Mouse (Mus musculus) embryonic facial prominence, embryonic 11.5 days (tissue): ENCODE measurements around the gene Ndufs3. TPM values are rescaled to one million over a fixed set of nuclear protein-coding genes. Genes with fewer than 3 reads are reported as not detected.

ENCODE experiments used
- ATAC-seq: fragments of 200-750 bp; cut with Nextera tagmentation; replicated peaks from 2 replicates; pipeline ENCODE4 v1.8.0; 2017; ENCODE audit warnings: low read depth; ENCODE audit not compliant: insufficient number of reproducible peaks, low FRiP score, low TSS enrichment
- DNase-seq: peaks from one replicate; pipeline ENCODE4 v3.0.0-alpha.2; 2015; ENCODE audit warnings: low spot score
- H3K27ac ChIP-seq: fragments of 300-500 bp; sonication (generic); replicated peaks from 2 replicates; pipeline ENCODE4 v1.5.1; 2014; ENCODE audit warnings: mild to moderate bottlenecking, low read depth, low read length, control low read depth
- H3K27me3 ChIP-seq: fragments of 300-500 bp; sonication (generic); 2 replicates; pipeline ENCODE4 v1.6.1; 2014; ENCODE audit warnings: mild to moderate bottlenecking, low read length, moderate library complexity, mixed read lengths; ENCODE audit not compliant: control insufficient read depth, insufficient read depth
- H3K36me3 ChIP-seq: fragments of 300-500 bp; sonication (generic); replicated peaks from 2 replicates; pipeline ENCODE4 v1.6.1; 2014; ENCODE audit warnings: low read depth, mild to moderate bottlenecking, low read length, moderate library complexity, mixed read lengths; ENCODE audit not compliant: control insufficient read depth, insufficient read depth
- H3K4me1 ChIP-seq: fragments of 300-500 bp; sonication (generic); 2 replicates; pipeline ENCODE4 v1.6.1; 2014; ENCODE audit warnings: low read length, mixed read lengths; ENCODE audit not compliant: control insufficient read depth, insufficient read depth
- H3K4me2 ChIP-seq: fragments of 300-500 bp; sonication (generic); 2 replicates; pipeline ENCODE4 v1.6.1; 2014; ENCODE audit warnings: low read depth, mild to moderate bottlenecking, control low read depth, low read length, moderate library complexity
- H3K4me3 ChIP-seq: fragments of 300-500 bp; sonication (generic); 2 replicates; pipeline ENCODE4 v1.5.1; 2014; ENCODE audit warnings: low read depth, low read length, control low read depth
- H3K9ac ChIP-seq: fragments of 300-500 bp; sonication (generic); replicated peaks from 2 replicates; pipeline ENCODE4 v1.6.1; 2014; ENCODE audit warnings: mild to moderate bottlenecking, control low read depth, low read length
- H3K9me3 ChIP-seq: fragments of 300-500 bp; sonication (generic); replicated peaks from 2 replicates; pipeline ENCODE4 v1.6.1; 2016; ENCODE audit warnings: mild to moderate bottlenecking, low read length, inconsistent platforms, mixed read lengths; ENCODE audit not compliant: control insufficient read depth
- WGBS: fragments of 180-500 bp; shearing (Covaris S2); extraction: QIAGEN DNeasy Blood & Tissue Kit; methylation state at CpG from one replicate; pipeline ENCODE4 v1.1.7; 2014; 5-methylcytosine and 5-hydroxymethylcytosine counted together
- polyA plus RNA-seq: library from polyadenylated mRNA; unstranded; fragments of >200 nt; fragmentation: Nextera tagmentation; extraction: Ambion mirVana; gene quantifications from 2 replicates; pipeline ENCODE4 v1.2.1, GENCODE M21; 2014

The Ndufs3 gene
- polyA plus RNA-seq, 1 experiment from 2014 or later = 227 TPM

GRCm38 (mm10) chr2:90864184-90864583, 40.4 kb downstream of the Ndufs3 start:
- Histone ChIP-seq H3K4me1 (no peaks in the 10 kb centered on the region), H3K9me3 (no peaks in the 10 kb centered on the region), H3K4me3 (no peak overlapping the region), H3K4me2 (no peak overlapping the region), H3K27ac (no peak overlapping the region), H3K36me3 (peaks cover 2% of the 10 kb centered on the region), H3K9ac (no peak overlapping the region), H3K27me3 (no peaks in the 10 kb centered on the region)
- ATAC-seq (no peak), DNase-seq (no peak)

DNA sequence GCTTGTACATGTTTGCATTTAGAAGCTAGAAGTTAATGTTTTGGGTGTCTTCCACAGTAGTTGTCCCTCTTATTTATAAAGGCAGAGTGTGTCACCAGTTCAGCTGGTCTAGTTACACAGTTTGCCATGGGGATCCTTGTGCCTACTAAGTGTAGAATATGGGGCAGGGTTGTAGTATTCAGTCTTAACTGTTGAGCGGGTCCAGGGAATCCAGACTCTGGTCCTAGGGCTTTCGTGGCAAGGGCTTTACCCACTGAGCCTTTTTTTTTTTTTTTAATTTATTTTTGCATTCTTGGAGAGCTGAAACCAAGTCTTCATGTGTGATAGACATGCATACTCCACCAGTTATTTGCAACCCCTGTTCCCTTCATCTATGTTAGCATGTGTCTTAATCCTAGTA, 43.1 kb downstream of the Ndufs3 start:
- Histone ChIP-seq H3K4me1 (no peaks in the 10 kb centered on the region), H3K9me3 (no peaks in the 10 kb centered on the region), H3K4me2 (no peak overlapping the region), H3K27me3 (no peaks in the 10 kb centered on the region), H3K4me3 (no peak overlapping the region), H3K27ac (no peak overlapping the region), H3K36me3 (peaks cover 2% of the 10 kb centered on the region), H3K9ac (no peak overlapping the region)
- WGBS = 98% methylated on average over 2 of the region's 2 CpGs
- DNase-seq (no peak), ATAC-seq (no peak)

GRCm38 (mm10) chr2:90850401-90850800, 54.2 kb downstream of the Ndufs3 start:
- Histone ChIP-seq H3K27ac (no peak overlapping the region), H3K9me3 (no peaks in the 10 kb centered on the region), H3K4me3 (no peak overlapping the region), H3K9ac (no peak overlapping the region), H3K4me1 (no peaks in the 10 kb centered on the region), H3K4me2 (no peak overlapping the region), H3K36me3 (peaks cover 3% of the 10 kb centered on the region), H3K27me3 (no peaks in the 10 kb centered on the region)
- DNase-seq (no peak), ATAC-seq (no peak)
- 97% methylated on average over 1 of the region's 1 CpGs for WGBS

DNA sequence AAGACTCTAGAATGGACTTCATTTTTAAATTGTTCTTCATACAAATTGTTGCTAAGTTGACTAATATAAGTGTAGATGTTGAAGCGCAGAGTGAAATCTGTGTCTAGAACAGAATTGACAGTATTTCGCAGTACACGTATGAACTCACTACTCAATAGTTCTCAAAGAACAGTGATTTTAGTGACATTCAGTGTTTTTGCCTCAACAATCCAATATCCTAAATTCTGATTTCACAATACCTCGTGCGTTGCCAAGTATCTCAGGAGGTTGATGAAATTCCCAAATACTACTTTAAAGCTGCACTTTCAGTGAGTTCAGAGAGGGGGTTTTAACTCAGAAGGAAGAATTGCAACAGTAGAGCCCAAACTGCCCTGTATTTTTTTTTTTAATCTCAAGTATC, 56.3 kb downstream of the Ndufs3 start:
- no peaks in the 10 kb centered on the region for H3K4me1 ChIP-seq
- peak overlapping the region; percentile 84; the same call in 1 of the 2 replicates for H3K9ac ChIP-seq
- peak overlapping the region; percentile 64; the same call in 1 of the 2 replicates for H3K4me2 ChIP-seq
- no peak for ATAC-seq
- H3K9me3 ChIP-seq = no peaks in the 10 kb centered on the region
- DNase-seq = no peak
- no peak overlapping the region for H3K4me3 ChIP-seq
- H3K36me3 ChIP-seq = peaks cover 3% of the 10 kb centered on the region
- 89% methylated on average over 5 of the region's 5 CpGs for WGBS
- H3K27ac ChIP-seq = no peak overlapping the region
- no peaks in the 10 kb centered on the region for H3K27me3 ChIP-seq

- no peaks in the 10 kb centered on the region for H3K9me3 ChIP-seq
- peak overlapping the region; percentile 84 for H3K9ac ChIP-seq
- H3K4me2 ChIP-seq = peak overlapping the region; percentile 64
- H3K27ac ChIP-seq = peak overlapping the region; percentile 43; the same call in 1 of the 2 replicates
- WGBS = 2% methylated on average over 13 of the region's 13 CpGs
- no peaks in the 10 kb centered on the region for H3K4me1 ChIP-seq
- H3K27me3 ChIP-seq = no peaks in the 10 kb centered on the region
- H3K36me3 ChIP-seq = no peaks in the 10 kb centered on the region
- H3K4me3 ChIP-seq = peak overlapping the region; percentile 76
- DNase-seq (peak; percentile 12), ATAC-seq (no peak)
These were observed 57.0 kb downstream of the Ndufs3 start for GRCm38 (mm10) chr2:90847681-90848050.

DNA sequence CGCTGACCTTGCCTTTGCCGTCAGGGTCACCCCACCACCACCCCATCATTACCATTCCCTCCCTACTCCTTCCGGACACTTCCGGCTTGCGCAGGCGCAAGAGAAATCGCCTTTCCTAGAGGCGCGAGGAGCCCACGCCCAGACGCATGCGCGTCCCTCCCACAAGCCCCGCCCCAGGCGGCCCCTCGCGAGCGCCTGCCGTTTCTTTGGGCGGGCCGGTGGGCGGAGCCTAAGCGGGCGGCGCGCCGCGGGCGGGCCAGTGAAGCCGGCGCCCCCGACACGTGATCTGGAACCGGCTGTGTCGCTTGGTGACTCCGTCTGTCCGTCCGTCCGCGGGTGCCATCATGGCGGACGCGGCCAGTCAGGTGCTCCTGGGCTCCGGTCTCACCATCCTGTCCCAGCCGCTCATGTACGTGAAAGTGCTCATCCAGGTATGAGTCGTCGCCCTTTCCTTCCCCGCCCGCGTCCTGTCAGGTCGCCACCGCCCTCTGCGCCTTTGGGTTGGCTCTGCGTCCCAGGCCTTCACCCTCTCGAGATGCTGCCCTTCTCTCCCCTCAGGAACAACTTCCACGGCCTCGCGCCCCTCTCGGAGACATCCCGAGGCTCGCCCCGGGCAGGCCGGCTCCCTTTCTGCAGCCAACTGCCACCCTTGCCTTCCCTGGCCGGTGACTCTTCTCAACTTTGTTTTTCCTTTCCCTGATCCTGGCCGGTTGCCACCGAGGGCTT, 57.5 kb downstream of the Ndufs3 start, which contains the start of gene Mtch2:
Gene Mtch2, plus strand, starts transcription at position 201 of the 726 bp plus-strand sequence.
- WGBS = under 1% methylated on average over 62 of the region's 67 CpGs
- peak within 1 kb of the TSS; percentile 84 for H3K9ac ChIP-seq
- peak within 1 kb of the TSS; percentile 43; the same call in 1 of the 2 replicates for H3K27ac ChIP-seq
- peak within 1 kb of the TSS; percentile 76 for H3K4me3 ChIP-seq
- ATAC-seq = peak; percentile 94
- peak within 1 kb of the TSS; percentile 64 for H3K4me2 ChIP-seq
- no peaks in the 10 kb centered on the region for H3K36me3 ChIP-seq
- H3K9me3 ChIP-seq = no peaks in the 10 kb centered on the region
- H3K27me3 ChIP-seq = no peaks in the 10 kb centered on the region
- H3K4me1 ChIP-seq = no peaks in the 10 kb centered on the region
- peak; percentile 98 for DNase-seq

DNA sequence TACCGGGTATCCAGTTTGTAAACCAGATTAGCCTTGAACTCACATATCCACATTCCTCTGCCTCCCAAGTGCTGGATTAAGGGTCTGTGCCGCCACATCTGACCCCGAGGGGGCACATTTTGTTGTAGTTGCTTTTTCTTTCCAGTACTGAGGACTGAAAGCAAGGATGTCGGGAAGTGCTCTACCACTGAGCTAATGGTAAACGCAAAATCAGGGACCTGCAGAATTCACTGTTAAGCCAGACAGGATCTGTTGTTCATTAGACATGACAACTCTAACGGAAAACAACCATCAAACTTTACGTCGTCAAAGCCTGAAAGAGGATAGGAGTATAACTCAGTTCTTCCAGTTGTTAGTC, 58.1 kb downstream of the Ndufs3 start:
- H3K4me3 ChIP-seq = peak overlapping the region; percentile 76
- no peak overlapping the region for H3K27ac ChIP-seq
- peak overlapping the region; percentile 54 for H3K4me2 ChIP-seq
- no peak for DNase-seq
- WGBS = 3% methylated on average over 8 of the region's 8 CpGs
- peak overlapping the region; percentile 58 for H3K9ac ChIP-seq
- H3K9me3 ChIP-seq = no peaks in the 10 kb centered on the region
- H3K4me1 ChIP-seq = no peaks in the 10 kb centered on the region
- peak; percentile 22 for ATAC-seq
- no peaks in the 10 kb centered on the region for H3K27me3 ChIP-seq
- no peaks in the 10 kb centered on the region for H3K36me3 ChIP-seq

GRCm38 (mm10) chr2:90846171-90846570, 58.5 kb downstream of the Ndufs3 start:
- no peaks in the 10 kb centered on the region for H3K9me3 ChIP-seq
- H3K4me2 ChIP-seq = no peak overlapping the region; the same call in 1 of the 2 replicates
- WGBS = 50% methylated on average over 6 of the region's 6 CpGs
- no peak overlapping the region for H3K27ac ChIP-seq
- ATAC-seq (no peak), DNase-seq (peak; percentile 7)
- H3K27me3 ChIP-seq = no peaks in the 10 kb centered on the region
- no peaks in the 10 kb centered on the region for H3K36me3 ChIP-seq
- peak overlapping the region; percentile 58 for H3K9ac ChIP-seq
- no peaks in the 10 kb centered on the region for H3K4me1 ChIP-seq
- H3K4me3 ChIP-seq = peak overlapping the region; percentile 76
